Mouse (Mus musculus) liver, postnatal 0 days (tissue): ENCODE measurements around the gene Sgms1. TPM values are rescaled to one million over a fixed set of nuclear protein-coding genes. Genes with fewer than 3 reads are reported as not detected.

Experiments
- ATAC-seq: fragments of 200-750 bp; cut with Nextera tagmentation; 2 replicates; pipeline ENCODE4 v1.8.0; 2017; ENCODE audit warnings: mild to moderate bottlenecking, moderate library complexity
- DNase-seq: peaks from one replicate; pipeline ENCODE4 v3.0.0-alpha.2; 2016
- H3K27ac ChIP-seq: fragments of 300-500 bp; sonication (generic); 2 replicates; pipeline ENCODE4 v1.5.1; 2014; ENCODE audit warnings: antibody characterized with exemption, moderate library complexity, mild to moderate bottlenecking, low read depth
- H3K27me3 ChIP-seq: fragments of 300-500 bp; sonication (generic); 2 replicates; pipeline ENCODE4 v1.6.1; 2014; ENCODE audit warnings: low read length, control low read depth, mixed read lengths; ENCODE audit not compliant: insufficient read depth
- H3K36me3 ChIP-seq: fragments of 300-500 bp; sonication (generic); replicated peaks from 2 replicates; pipeline ENCODE4 v1.6.1; 2014; ENCODE audit warnings: mild to moderate bottlenecking, control low read depth, low read length, moderate library complexity, mixed read lengths; ENCODE audit not compliant: insufficient read depth
- H3K4me1 ChIP-seq: fragments of 300-500 bp; sonication (generic); 2 replicates; pipeline ENCODE4 v1.6.1; 2014; ENCODE audit warnings: antibody characterized with exemption, mild to moderate bottlenecking, control low read depth; ENCODE audit not compliant: insufficient read depth
- H3K4me2 ChIP-seq: fragments of 300-500 bp; sonication (generic); 2 replicates; pipeline ENCODE4 v1.6.1; 2014; ENCODE audit warnings: low read depth, mild to moderate bottlenecking, low read length, moderate library complexity, mixed read lengths
- H3K4me3 ChIP-seq: fragments of 300-500 bp; sonication (generic); 2 replicates; pipeline ENCODE4 v1.5.1; 2014; ENCODE audit warnings: low read depth, low read length
- H3K9ac ChIP-seq: fragments of 300-500 bp; sonication (generic); replicated peaks from 2 replicates; pipeline ENCODE4 v1.6.1; 2014; ENCODE audit warnings: mild to moderate bottlenecking, moderate library complexity
- H3K9me3 ChIP-seq: fragments of 300-500 bp; sonication (generic); 2 replicates; pipeline ENCODE4 v1.6.1; 2016; ENCODE audit warnings: mild to moderate bottlenecking, control low read depth, low read length, mixed read lengths
- CTCF ChIP-seq: sonication (generic); IDR thresholded peaks from 2 replicates; pipeline ENCODE4 v1.5.1; 2016; ENCODE audit warnings: antibody characterized with exemption, low read depth
- EP300 ChIP-seq: IDR thresholded peaks from 2 replicates; pipeline ENCODE4 v1.6.1; 2016; ENCODE audit warnings: antibody characterized with exemption, low read depth, mild to moderate bottlenecking
- WGBS: fragments of 180-500 bp; shearing (Covaris S2); extraction: QIAGEN DNeasy Blood & Tissue Kit; methylation state at CpG from one replicate; pipeline ENCODE4 v1.1.7; 2014; ENCODE audit not compliant: insufficient replicate concordance; 5-methylcytosine and 5-hydroxymethylcytosine counted together
- polyA plus RNA-seq: library from polyadenylated mRNA; unstranded; fragments of >200 nt; fragmentation: Nextera tagmentation; extraction: Ambion mirVana; gene quantifications from 2 replicates; pipeline ENCODE4 v1.2.1, GENCODE M21; 2015

The Sgms1 gene
- polyA plus RNA-seq, 1 experiment from 2014 or later = 16.0 TPM

DNA sequence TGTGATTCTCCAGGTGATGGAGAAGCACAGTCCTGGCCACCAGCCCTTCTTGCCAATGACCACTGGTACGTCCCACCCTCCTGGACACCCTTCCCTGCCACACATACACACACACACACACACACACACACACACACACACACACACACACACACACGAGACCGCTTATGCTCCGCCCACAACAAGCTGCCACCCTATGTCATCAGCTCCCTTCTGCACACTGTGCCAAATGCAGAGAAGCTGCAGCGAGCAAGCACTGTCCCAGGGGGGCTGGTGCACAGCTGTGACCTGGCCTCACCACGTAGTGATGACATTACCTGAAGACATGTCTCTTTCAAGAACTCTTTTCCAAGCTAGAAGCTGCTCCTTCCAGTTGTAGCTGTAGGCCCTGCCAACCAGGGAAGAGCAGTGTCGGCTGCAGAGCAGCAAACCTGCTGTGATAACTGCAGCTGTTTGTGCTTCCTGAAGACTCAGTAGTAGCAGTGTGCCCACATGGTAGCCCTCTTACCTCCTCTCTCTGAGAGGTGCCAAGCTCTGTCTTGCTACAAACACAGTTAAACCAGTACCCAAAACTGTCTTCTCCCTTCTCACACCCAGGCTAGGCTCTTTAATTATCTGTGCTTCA is 11.7 kb downstream of the Sgms1 start:
- DNase-seq (no peak), ATAC-seq (no peak)
- Histone ChIP-seq H3K27ac (no peak overlapping the region), H3K4me3 (no peak overlapping the region), H3K9me3 (no peaks in the 10 kb centered on the region), H3K4me1 (peaks cover 36% of the 10 kb centered on the region), H3K9ac (no peak overlapping the region), H3K36me3 (no peaks in the 10 kb centered on the region), H3K27me3 (no peaks in the 10 kb centered on the region), H3K4me2 (no peak overlapping the region)
- TF ChIP-seq CTCF (no peak), EP300 (no peak)
- 66% methylated on average over 7 of the region's 7 CpGs for WGBS

DNA sequence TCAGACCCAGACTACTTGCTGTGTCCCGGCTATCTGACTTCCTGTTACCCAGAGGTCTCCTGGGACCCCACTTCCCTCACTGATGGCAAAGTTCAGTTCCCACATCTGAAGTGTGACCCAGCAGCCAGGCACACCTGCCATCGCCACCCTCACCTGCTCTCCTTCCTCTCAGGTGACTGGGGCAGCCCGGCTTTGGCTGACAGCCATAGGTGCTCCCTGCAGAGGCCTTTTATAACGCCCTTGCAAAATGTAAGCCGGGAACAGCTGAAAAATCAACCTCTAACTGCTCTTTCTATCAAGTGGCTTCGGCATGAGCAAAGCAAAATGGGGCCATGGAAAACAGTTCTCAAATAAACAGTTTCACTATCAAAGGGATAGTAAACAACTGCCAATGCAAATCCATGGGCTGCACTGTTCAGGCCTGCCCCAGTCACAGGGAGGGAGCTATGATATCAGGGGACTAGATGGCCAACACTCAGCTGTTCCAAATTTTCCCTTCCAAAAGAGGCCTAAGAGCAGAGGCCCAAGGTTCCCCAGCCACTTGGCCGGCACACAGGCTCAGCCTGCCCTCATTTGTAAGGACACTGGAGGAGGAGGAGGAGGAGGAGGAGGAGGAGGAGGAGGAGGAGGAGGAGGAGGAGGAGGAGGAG is 12.5 kb downstream of the Sgms1 start:
- no peak for TF ChIP-seq EP300
- TF ChIP-seq CTCF = no peak
- Histone ChIP-seq H3K4me2 (no peak overlapping the region), H3K36me3 (no peaks in the 10 kb centered on the region), H3K27ac (no peak overlapping the region), H3K9ac (no peak overlapping the region), H3K9me3 (no peaks in the 10 kb centered on the region), H3K4me3 (no peak overlapping the region), H3K27me3 (no peaks in the 10 kb centered on the region), H3K4me1 (peaks cover 40% of the 10 kb centered on the region)
- ATAC-seq (no peak), DNase-seq (no peak)
- 53% methylated on average over 7 of the region's 7 CpGs for WGBS

DNA sequence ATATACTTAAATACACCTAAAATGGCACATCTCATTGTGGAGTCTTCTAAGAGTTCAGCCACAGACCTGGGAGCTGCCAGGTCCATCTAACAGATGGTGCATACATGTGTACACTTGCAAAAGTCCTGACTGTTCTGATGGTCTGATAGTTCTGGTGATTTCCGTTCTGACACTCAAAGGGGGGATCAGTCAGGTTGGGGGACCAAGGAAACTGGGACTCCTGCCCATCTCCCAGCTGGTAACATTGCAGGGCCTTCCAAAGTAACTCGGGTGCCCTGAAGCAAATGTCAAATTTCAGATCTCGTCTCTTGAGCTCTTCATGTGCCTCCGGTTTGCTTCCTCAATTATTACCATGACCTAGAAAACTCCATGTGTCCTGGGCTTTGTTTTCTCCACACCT is 13.5 kb downstream of the Sgms1 start:
- WGBS = 69% methylated on average over 4 of the region's 4 CpGs
- no peaks in the 10 kb centered on the region for H3K27me3 ChIP-seq
- H3K27ac ChIP-seq = no peak overlapping the region
- H3K36me3 ChIP-seq = no peaks in the 10 kb centered on the region
- ATAC-seq (no peak), DNase-seq (no peak)
- H3K9me3 ChIP-seq = no peaks in the 10 kb centered on the region
- peaks cover 40% of the 10 kb centered on the region for H3K4me1 ChIP-seq
- H3K4me2 ChIP-seq = no peak overlapping the region
- H3K4me3 ChIP-seq = no peak overlapping the region
- no peak overlapping the region for H3K9ac ChIP-seq
- TF ChIP-seq EP300 (no peak), CTCF (no peak)

DNA sequence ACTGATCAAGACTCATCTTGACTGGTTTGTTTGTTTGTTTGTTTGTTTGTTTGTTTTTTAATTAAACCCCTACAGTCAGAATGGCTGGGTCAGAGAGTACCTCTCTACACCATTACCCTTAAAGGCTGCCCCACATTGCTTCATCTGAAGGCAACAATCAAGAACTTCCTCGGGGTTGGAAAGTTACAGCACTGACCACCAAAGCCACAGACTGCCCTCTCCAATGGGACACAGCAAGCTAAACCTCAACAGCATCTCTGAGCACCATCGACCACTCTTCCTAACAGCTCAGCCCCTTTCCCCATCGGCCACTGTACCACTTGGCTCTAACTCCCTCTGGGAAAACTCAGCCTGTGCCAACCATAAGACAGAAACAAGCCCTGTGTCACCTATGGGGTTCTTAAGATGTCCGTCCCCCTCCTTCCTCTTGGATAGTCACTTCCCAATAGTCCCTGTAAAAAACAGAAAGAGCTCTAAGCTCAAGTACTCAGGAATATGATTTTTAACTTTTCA is 14.0 kb downstream of the Sgms1 start:
- Histone ChIP-seq H3K4me2 (no peak overlapping the region), H3K27me3 (no peaks in the 10 kb centered on the region), H3K36me3 (no peaks in the 10 kb centered on the region), H3K9ac (no peak overlapping the region), H3K4me1 (peaks cover 40% of the 10 kb centered on the region), H3K4me3 (no peak overlapping the region), H3K9me3 (no peaks in the 10 kb centered on the region), H3K27ac (no peak overlapping the region)
- 62% methylated on average over 4 of the region's 4 CpGs for WGBS
- DNase-seq (no peak), ATAC-seq (no peak)
- no peak for TF ChIP-seq CTCF
- TF ChIP-seq EP300 = no peak

DNA sequence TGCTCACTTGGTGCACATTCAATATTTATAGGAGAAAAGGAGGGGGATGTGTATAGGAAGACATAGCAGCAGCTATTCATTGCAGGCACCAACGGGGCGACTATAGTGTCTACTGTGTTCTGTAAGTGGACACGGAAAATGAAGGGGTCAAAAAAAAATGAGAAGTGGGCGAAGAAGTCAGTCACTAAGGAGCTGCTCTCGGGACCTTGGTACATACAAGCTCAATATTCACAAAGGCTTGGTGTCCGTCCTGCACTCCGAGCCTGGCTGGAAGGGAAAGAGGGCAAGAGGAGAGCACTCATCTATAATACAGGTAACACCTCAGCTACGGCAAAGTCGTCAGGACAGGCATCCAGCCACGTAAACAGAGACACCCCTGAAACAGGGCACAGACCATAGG is 14.8 kb downstream of the Sgms1 start:
- Histone ChIP-seq H3K4me1 (peaks cover 36% of the 10 kb centered on the region), H3K27ac (no peak overlapping the region), H3K36me3 (no peaks in the 10 kb centered on the region), H3K9ac (no peak overlapping the region), H3K4me3 (no peak overlapping the region), H3K9me3 (no peaks in the 10 kb centered on the region), H3K27me3 (no peaks in the 10 kb centered on the region), H3K4me2 (no peak overlapping the region)
- WGBS = 86% methylated on average over 10 of the region's 10 CpGs
- no peak for TF ChIP-seq EP300
- no peak for TF ChIP-seq CTCF
- DNase-seq (no peak), ATAC-seq (no peak)

DNA sequence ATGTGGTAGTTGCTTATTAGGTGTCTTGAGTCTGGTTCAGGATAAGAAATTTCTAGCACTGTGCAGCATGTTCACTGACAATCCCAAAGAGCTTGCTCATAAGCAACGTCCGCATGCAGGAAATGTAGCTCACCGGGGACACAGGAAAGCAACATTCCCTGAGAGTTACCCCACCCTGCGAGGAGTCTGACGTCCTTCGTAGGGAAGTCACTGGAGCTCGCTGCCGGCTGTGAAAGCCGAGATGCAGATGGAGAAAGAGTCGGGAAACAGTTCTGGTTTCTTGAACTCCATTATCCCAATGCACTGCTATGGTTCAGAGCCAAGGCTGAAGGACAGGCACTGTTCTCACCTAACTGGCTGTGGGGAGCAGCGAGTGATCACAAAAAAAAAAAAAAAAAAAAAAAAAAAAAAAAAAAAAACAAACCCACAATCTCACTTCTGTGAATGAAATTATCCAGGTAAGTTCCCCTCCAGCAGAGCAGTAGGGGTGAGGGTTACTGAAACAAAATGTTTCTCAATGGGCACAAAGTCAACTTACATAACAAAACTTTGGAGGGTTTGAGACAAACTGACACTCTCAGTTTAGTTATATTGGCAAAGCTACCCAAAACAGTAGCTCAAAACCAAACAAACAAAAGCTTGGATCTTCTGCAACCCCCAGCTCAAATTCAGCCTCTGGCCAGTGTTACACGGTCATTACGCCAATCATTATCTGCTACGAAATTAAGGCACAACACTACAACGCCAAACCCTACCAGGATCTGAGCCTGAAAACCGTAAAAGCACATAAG is 15.5 kb downstream of the Sgms1 start:
- Histone ChIP-seq H3K4me2 (no peak overlapping the region), H3K4me1 (peaks cover 30% of the 10 kb centered on the region), H3K9ac (no peak overlapping the region), H3K4me3 (no peak overlapping the region), H3K27ac (no peak overlapping the region), H3K36me3 (no peaks in the 10 kb centered on the region), H3K27me3 (no peaks in the 10 kb centered on the region), H3K9me3 (no peaks in the 10 kb centered on the region)
- TF ChIP-seq CTCF = no peak
- no peak for TF ChIP-seq EP300
- DNase-seq (no peak), ATAC-seq (no peak)
- 73% methylated on average over 16 of the region's 16 CpGs for WGBS
